Mouse (Mus musculus) cerebellum, adult 11 months (tissue): Measurements from ENCODE around the gene Olfr804.

Experiments
- DNase-seq: peaks from one replicate; pipeline ENCODE4 v3.0.0; 2022

The Olfr804 gene

DNA sequence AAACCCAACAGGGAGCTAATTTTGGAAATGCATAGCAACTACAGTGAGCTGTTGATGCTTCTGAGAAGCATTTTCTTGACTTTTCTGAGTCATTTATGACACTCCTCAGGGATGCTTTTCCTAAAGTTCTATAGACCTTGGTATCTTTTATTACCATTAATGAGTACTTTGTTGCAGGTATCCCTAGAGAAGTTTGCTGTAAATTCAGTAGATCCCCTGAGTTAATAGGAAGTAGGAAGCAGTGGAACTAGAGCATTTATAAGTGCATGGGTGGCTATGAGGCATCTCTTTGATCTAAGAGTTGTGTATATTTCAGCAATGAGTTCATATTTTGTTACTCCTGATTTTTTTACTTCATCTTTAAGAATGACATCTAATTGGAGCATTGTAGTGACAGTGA, at the start of gene Olfr804:
Olfr804 (plus strand) TSS at position 301 of the 400 bp plus-strand sequence.
- DNase-seq: no peak

DNA sequence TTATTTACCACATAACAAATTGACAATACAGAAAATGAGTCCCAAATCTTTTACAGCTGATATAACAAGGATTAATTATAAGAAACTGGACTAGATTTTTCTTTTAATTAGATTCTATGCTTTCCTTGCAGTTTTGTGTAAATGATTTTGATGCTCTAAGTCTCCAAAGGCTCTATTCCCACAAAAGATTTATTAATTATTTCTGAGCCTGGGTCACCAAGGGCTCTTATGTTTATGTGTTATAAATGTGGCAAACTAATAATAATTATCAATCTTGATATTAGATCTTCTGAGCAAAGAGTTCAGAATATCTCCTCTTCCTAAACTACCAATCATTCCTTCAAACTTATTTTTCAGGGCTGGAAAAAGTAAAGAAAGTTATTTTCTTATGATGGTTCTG, 45.6 kb upstream of the Olfr804 start, which contains the start of gene Olfr800:
Olfr800 (plus strand) TSS at position 301 of the 400 bp plus-strand sequence.
- no peak for DNase-seq

DNA sequence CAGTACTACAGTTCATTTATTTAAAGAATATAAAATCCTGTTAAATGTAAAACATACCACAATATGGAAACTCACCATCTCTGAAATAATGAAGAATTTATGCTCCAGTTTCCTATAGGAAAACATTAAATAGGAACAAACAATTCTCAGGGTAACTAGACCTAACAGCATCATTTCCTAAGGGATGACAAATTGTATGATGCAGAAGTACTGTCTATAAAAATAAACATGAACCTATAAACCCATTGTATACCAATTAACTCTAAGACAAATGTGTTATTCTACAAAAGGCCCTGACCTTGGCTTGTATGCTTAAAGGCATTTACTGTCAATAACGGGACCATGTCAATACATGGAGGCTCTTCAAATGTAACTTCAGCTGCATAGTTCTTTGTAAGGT, 29.2 kb upstream of the Olfr804 start, which contains the start of gene Olfr801:
Olfr801 (minus strand) TSS at position 101 of the 400 bp plus-strand sequence.
- DNase-seq: no peak

DNA sequence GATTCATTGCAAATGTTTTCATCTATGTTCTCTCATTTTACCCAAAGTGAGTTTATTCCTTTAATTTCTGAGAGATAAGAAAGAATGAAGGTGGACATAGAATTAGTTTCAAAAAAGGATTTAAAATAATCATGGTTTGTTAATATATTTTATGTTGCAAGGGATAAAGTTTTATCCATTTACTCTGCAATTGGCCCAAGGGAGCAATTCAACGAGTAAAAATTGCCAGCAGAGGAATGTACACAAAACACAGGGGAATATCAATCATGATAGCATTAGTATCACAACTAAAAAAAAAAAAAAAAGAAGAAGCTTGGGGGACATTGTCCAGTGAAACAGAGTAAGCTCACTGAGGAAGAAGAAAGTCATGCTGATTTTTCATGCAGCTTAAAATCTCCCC, 14.9 kb upstream of the Olfr804 start, which contains the start of gene Olfr802:
Olfr802 (minus strand) TSS at position 101 of the 400 bp plus-strand sequence.
- no peak for DNase-seq

DNA sequence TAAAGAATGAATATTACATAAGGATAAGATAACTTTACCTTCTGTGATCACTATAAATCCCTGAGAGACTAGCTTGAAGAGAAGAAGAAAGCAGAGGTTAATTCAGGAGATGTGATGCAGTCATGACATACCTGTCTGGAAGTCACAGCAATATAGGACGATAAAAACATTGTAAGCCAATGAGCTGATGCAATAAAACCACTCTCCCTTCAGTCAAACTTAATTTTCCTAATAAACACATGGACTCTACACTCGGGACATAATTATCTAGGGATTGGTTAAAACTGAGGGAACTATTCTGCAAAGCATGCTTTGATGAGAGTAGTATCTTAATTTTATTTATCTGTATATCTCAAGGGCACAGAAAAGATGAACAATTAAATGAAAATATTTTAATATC, 8.8 kb upstream of the Olfr804 start, which contains the start of gene Olfr803:
Olfr803 (minus strand) TSS at position 101 of the 400 bp plus-strand sequence.
- DNase-seq: no peak

DNA sequence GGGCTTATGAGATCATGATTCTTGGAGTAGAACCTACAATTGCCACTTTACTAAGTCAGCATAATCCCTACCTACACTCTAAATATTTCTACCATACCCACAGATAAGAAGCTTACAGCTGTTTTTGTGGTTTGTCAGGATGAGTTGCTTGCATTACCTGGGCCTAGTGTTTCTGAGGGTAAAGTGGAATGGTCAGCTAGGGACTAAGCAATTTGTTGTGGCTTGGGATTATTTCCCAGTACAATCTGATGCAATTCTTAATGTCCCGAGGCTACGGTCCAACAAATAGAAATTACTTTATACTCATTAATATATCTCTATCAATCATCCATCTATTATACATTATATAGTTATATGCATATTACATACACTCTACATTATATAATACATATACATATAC, 26.3 kb downstream of the Olfr804 start, which contains the start of gene Olfr805:
Olfr805 (minus strand) TSS at position 101 of the 400 bp plus-strand sequence.
- no peak for DNase-seq

DNA sequence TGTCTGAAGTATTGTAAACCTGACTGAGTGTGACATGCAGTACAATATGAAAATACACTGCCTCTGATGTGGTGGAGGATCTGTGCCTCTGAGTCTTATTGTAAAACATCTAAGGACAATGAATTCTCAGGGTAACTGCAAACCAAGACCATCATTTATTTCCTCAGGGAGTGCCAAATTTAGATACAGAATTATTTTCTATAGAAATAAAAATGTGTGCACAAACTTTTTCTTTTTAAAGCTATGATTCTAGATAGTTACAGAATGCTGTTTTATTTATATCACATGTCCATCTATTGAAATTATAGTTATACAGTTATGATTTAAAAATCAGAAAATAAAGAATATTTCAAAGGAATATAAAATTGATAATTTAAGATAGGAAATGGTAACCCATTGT, 38.8 kb downstream of the Olfr804 start, which contains the start of gene Olfr806:
Olfr806 (minus strand) TSS at position 101 of the 400 bp plus-strand sequence.
- no peak for DNase-seq

DNA sequence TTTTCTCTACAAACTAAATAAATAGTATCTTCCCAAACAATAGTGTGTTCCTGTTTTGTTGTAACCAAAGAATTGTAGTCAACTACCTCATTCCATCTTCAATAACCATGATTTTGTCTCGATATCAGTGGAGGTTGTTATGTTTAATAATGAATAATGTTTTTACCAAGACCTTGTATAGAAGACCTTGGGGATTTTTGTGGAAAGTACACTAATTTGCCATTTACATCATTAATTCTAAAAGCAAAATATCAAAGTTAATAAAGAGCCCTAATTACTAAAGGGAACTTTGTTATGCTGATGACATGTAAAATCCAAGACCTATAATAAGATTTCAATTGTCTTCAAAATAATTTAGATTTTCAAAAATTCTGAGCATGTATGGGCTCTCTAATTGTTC, 54.7 kb downstream of the Olfr804 start, which contains the start of gene Olfr807:
Olfr807 (minus strand) TSS at position 101 of the 400 bp plus-strand sequence.
- DNase-seq: no peak
